Mouse (Mus musculus): ENCODE results near the gene Grtp1.

GRCm38 (mm10) chr8:13202806-13203205 lies 2.4 kb upstream of the Grtp1 start:
- TF ChIP-seq POLR2A (IDR thresholded peaks at IDR 0.05; ENCODE audit: low read depth, low read length) = no peak
- TF ChIP-seq CTCF (conservative IDR thresholded peaks at IDR 0.05; ENCODE audit: insufficient read depth, insufficient read length, low read depth, low read length) = no peak

All from kidney, adult 2 months (tissue).